8 mouse cellular contexts compared by ENCODE assay signal in genomic region chr1:72307317-72307798, GRCm38 (mm10). TPM values are rescaled to one million over a fixed set of nuclear protein-coding genes. Genes with fewer than 3 reads are reported as not detected.
A peak's percentile ranks its signal among the peaks of the same experiment; 100 is the strongest.
DNase-seq lines count a peak whose midpoint lies in the region; ATAC-seq and TF ChIP-seq lines count a peak whose summit lies in the region.

TSS of gene Xrcc5 (plus strand) at chr1:72307421.

- peaks cover under 1% of the 10 kb centered on the region; the same call in 1 of the 2 replicates for H3K36me3 ChIP-seq in heart, embryonic 15.5 days
- no peaks in the 10 kb centered on the region for H3K36me3 ChIP-seq in liver, embryonic 14.5 days (replicated peaks; ENCODE audit: control insufficient read depth, insufficient read depth, low read depth)
- no peaks in the 10 kb centered on the region for H3K36me3 ChIP-seq in neural tube, embryonic 11.5 days (ENCODE audit: control insufficient read depth, insufficient read depth, low read length)
- H3K36me3 ChIP-seq in stomach, postnatal 0 days (ENCODE audit: control insufficient read depth, insufficient read depth, low read length) = peaks cover 2% of the 10 kb centered on the region; the same call in 1 of the 2 replicates

- peak; percentile 97 for ATAC-seq in heart, embryonic 15.5 days (replicated peaks; ENCODE audit: insufficient number of reproducible peaks, insufficient read depth, low FRiP score, low read depth)
- peak; percentile 94 for ATAC-seq in liver, embryonic 14.5 days (ENCODE audit: insufficient read depth)
- ATAC-seq in neural tube, embryonic 11.5 days (ENCODE audit: insufficient read depth, low FRiP score, low TSS enrichment) = peak; percentile 97
- ATAC-seq in stomach, postnatal 0 days (ENCODE audit: low FRiP score, low TSS enrichment) = peak; percentile 100

- no peaks in the 10 kb centered on the region for H3K4me1 ChIP-seq in brown adipose tissue, adult 24 weeks (ENCODE audit: control insufficient read depth, insufficient read depth, insufficient read length, low read length)
- peaks cover 4% of the 10 kb centered on the region for H3K4me1 ChIP-seq in heart, embryonic 15.5 days (replicated peaks)
- H3K4me1 ChIP-seq in liver, embryonic 14.5 days (replicated peaks; ENCODE audit: control insufficient read depth in 2 of 2, insufficient read depth in 2 of 2, low read length in 1 of 2) = peaks cover 0 to 6% of the 10 kb centered on the region in 2 experiments; a peak in 2 of 4 replicates
- no peaks in the 10 kb centered on the region; the same call in 1 of the 2 replicates for H3K4me1 ChIP-seq in neural tube, embryonic 11.5 days (ENCODE audit: control insufficient read depth, insufficient read depth, low read length)
- no peaks in the 10 kb centered on the region for H3K4me1 ChIP-seq in stomach, postnatal 0 days (replicated peaks; ENCODE audit: control insufficient read depth, insufficient read depth)

- TF ChIP-seq CTCF in liver, embryonic 14.5 days (IDR thresholded peaks at IDR 0.05; ENCODE audit: low read depth) = no peak
- no peak for TF ChIP-seq CTCF in stomach, postnatal 0 days (IDR thresholded peaks at IDR 0.05; ENCODE audit: low read depth)

- DNase-seq in CD4-positive, CD25-positive, alpha-beta regulatory T cell, adult 2 months (ENCODE audit: low read depth, low spot score) = peak; percentile 97
- DNase-seq in fibroblast of lung, adult 2 months (ENCODE audit: low read depth) = peak; percentile 89
- peak; percentile 94 to 96 for DNase-seq in kidney, postnatal 25 days
- DNase-seq in liver, embryonic 14.5 days (ENCODE audit: low read depth in 3 of 3, low spot score in 3 of 3) = peak; percentile 87 to 90 (median 88)
- DNase-seq in neural tube, embryonic 11.5 days (ENCODE audit: low spot score) = peak; percentile 95
- peak; percentile 94 for DNase-seq in stomach, postnatal 0 days (ENCODE audit: low spot score)

- H3K9me3 ChIP-seq in heart, embryonic 15.5 days (replicated peaks) = no peaks in the 10 kb centered on the region
- no peaks in the 10 kb centered on the region for H3K9me3 ChIP-seq in liver, embryonic 14.5 days (ENCODE audit: control insufficient read depth, low read length)
- H3K9me3 ChIP-seq in neural tube, embryonic 11.5 days (ENCODE audit: control insufficient read depth, low read length) = no peaks in the 10 kb centered on the region
- no peaks in the 10 kb centered on the region for H3K9me3 ChIP-seq in stomach, postnatal 0 days (ENCODE audit: control insufficient read depth, low read length)

- no peaks in the 10 kb centered on the region for H3K27me3 ChIP-seq in heart, embryonic 15.5 days
- H3K27me3 ChIP-seq in liver, embryonic 14.5 days (ENCODE audit: control insufficient read depth, insufficient read depth, low read length) = no peaks in the 10 kb centered on the region
- no peaks in the 10 kb centered on the region for H3K27me3 ChIP-seq in neural tube, embryonic 11.5 days (ENCODE audit: control insufficient read depth, insufficient read depth, low read length)
- H3K27me3 ChIP-seq in stomach, postnatal 0 days (ENCODE audit: control insufficient read depth, insufficient read depth, low read length) = no peaks in the 10 kb centered on the region

- peak within 1 kb of the TSS; percentile 62 for H3K9ac ChIP-seq in heart, embryonic 15.5 days
- peak within 1 kb of the TSS; percentile 75 for H3K9ac ChIP-seq in liver, embryonic 14.5 days (replicated peaks)
- H3K9ac ChIP-seq in neural tube, embryonic 11.5 days (ENCODE audit: low read length) = peak within 1 kb of the TSS; percentile 85
- H3K9ac ChIP-seq in stomach, postnatal 0 days (ENCODE audit: low read length) = peak within 1 kb of the TSS; percentile 62

- no peak for TF ChIP-seq EP300 in liver, embryonic 14.5 days (IDR thresholded peaks at IDR 0.05; ENCODE audit: low read depth)
- peak; percentile 13 for TF ChIP-seq EP300 in stomach, postnatal 0 days (optimal IDR thresholded peaks at IDR 0.05)

- H3K4me3 ChIP-seq in brown adipose tissue, adult 24 weeks (ENCODE audit: insufficient read depth, low read depth, low read length) = peak within 1 kb of the TSS; percentile 61
- peak within 1 kb of the TSS; percentile 68 for H3K4me3 ChIP-seq in heart, embryonic 15.5 days
- H3K4me3 ChIP-seq in liver, embryonic 14.5 days (ENCODE audit: insufficient read depth in 1 of 2, low read depth in 2 of 2, low read length in 2 of 2) = peak within 1 kb of the TSS; percentile 77 to 97
- H3K4me3 ChIP-seq in neural tube, embryonic 11.5 days (ENCODE audit: low read depth, low read length) = peak within 1 kb of the TSS; percentile 59
- peak within 1 kb of the TSS; percentile 50 for H3K4me3 ChIP-seq in stomach, postnatal 0 days (ENCODE audit: low read depth, low read length)

- H3K27ac ChIP-seq in brown adipose tissue, adult 24 weeks (replicated peaks; ENCODE audit: low read depth, low read length) = no peak within 1 kb of the TSS
- H3K27ac ChIP-seq in heart, embryonic 15.5 days = peak within 1 kb of the TSS; percentile 86
- peak within 1 kb of the TSS; percentile 83 for H3K27ac ChIP-seq in liver, embryonic 14.5 days
- peak within 1 kb of the TSS; percentile 79 for H3K27ac ChIP-seq in neural tube, embryonic 11.5 days (ENCODE audit: low read depth, low read length)
- H3K27ac ChIP-seq in stomach, postnatal 0 days (replicated peaks) = peak within 1 kb of the TSS; percentile 35; the same call in 1 of the 2 replicates

- under 1% methylated on average over 21 of the region's 21 CpGs for WGBS in heart, embryonic 15.5 days
- WGBS in liver, embryonic 14.5 days (ENCODE audit: insufficient replicate concordance) = under 1% methylated on average over 21 of the region's 21 CpGs
- under 1% methylated on average over 21 of the region's 21 CpGs for WGBS in neural tube, embryonic 11.5 days
- under 1% methylated on average over 21 of the region's 21 CpGs for WGBS in stomach, postnatal 0 days

- H3K4me2 ChIP-seq in heart, embryonic 15.5 days = peak within 1 kb of the TSS; percentile 76
- H3K4me2 ChIP-seq in liver, embryonic 14.5 days (ENCODE audit: low read depth) = peak within 1 kb of the TSS; percentile 91
- peak within 1 kb of the TSS; percentile 71 for H3K4me2 ChIP-seq in neural tube, embryonic 11.5 days (ENCODE audit: low read depth)
- H3K4me2 ChIP-seq in stomach, postnatal 0 days (replicated peaks; ENCODE audit: low read depth) = peak within 1 kb of the TSS; percentile 46

RNA-seq across cellular contexts. Expression of gene Xrcc5, which starts in this region (rescaled TPM):
- polyA plus RNA-seq in brown adipose tissue, adult 24 weeks (2012; ENCODE audit: insufficient read depth, insufficient read length, missing spikeins) = 6.1 and 11.2 TPM in 2 replicates
- polyA plus RNA-seq in heart, embryonic 15.5 days (2015; fragmentation: Nextera tagmentation; extraction: Ambion mirVana) = 16.7 and 22.6 TPM in 2 replicates
- 4.7 and 8.9 TPM in 2 replicates for polyA plus RNA-seq in liver, embryonic 14.5 days (2012; rRNA removed)
- 17.6 and 18.1 TPM in 2 replicates for polyA plus RNA-seq in liver, embryonic 14.5 days (2014; fragmentation: Nextera tagmentation; extraction: Ambion mirVana)
- 58.1 and 61.0 TPM in 2 replicates for polyA plus RNA-seq in neural tube, embryonic 11.5 days (2014; fragmentation: Nextera tagmentation; extraction: Ambion mirVana)
- 21.1 and 23.5 TPM in 2 replicates for polyA plus RNA-seq in stomach, postnatal 0 days (2015; fragmentation: Nextera tagmentation; extraction: Ambion mirVana)
